Mouse (Mus musculus): Measurements from ENCODE around the gene Utrn. TPM values are rescaled to one million over a fixed set of nuclear protein-coding genes. Genes with fewer than 3 reads are reported as not detected.

Gene Utrn
- polyA plus RNA-seq, 1 experiment from 2014 or later = 41.2 TPM

GRCm38 (mm10) chr10:12697902-12698301 lies 171.3 kb downstream of the Utrn start:
- no peak overlapping the region for H3K27ac ChIP-seq (replicated peaks)
- H3K9me3 ChIP-seq = no peaks in the 10 kb centered on the region
- H3K36me3 ChIP-seq = no peaks in the 10 kb centered on the region
- no peak overlapping the region for H3K4me2 ChIP-seq (replicated peaks)
- no peaks in the 10 kb centered on the region for H3K4me1 ChIP-seq
- no peak overlapping the region for H3K9ac ChIP-seq (replicated peaks)
- no peak overlapping the region for H3K4me3 ChIP-seq
- no peaks in the 10 kb centered on the region for H3K27me3 ChIP-seq
- ATAC-seq (ENCODE audit: low FRiP score, low read depth) = no peak
- 88% methylated on average over 3 of the region's 3 CpGs for WGBS

GRCm38 (mm10) chr10:12696704-12697103 lies 172.5 kb downstream of the Utrn start:
- Histone ChIP-seq H3K9ac (replicated peaks) (no peak overlapping the region), H3K27ac (replicated peaks) (no peak overlapping the region), H3K4me1 (no peaks in the 10 kb centered on the region), H3K9me3 (no peaks in the 10 kb centered on the region), H3K27me3 (no peaks in the 10 kb centered on the region), H3K36me3 (no peaks in the 10 kb centered on the region), H3K4me3 (no peak overlapping the region), H3K4me2 (replicated peaks) (no peak overlapping the region)
- 90% methylated on average over 6 of the region's 6 CpGs for WGBS
- no peak for ATAC-seq (ENCODE audit: low FRiP score, low read depth)

- Histone ChIP-seq H3K36me3 (no peaks in the 10 kb centered on the region), H3K27me3 (no peaks in the 10 kb centered on the region), H3K4me2 (replicated peaks) (no peak overlapping the region), H3K9me3 (no peaks in the 10 kb centered on the region), H3K27ac (replicated peaks) (no peak overlapping the region), H3K4me1 (no peaks in the 10 kb centered on the region), H3K4me3 (no peak overlapping the region), H3K9ac (replicated peaks) (no peak overlapping the region)
- ATAC-seq (ENCODE audit: low FRiP score, low read depth) = no peak
- WGBS = 76% methylated on average over 6 of the region's 6 CpGs
Observed at GRCm38 (mm10) chr10:12694774-12695173, 174.4 kb downstream of the Utrn start.

DNA sequence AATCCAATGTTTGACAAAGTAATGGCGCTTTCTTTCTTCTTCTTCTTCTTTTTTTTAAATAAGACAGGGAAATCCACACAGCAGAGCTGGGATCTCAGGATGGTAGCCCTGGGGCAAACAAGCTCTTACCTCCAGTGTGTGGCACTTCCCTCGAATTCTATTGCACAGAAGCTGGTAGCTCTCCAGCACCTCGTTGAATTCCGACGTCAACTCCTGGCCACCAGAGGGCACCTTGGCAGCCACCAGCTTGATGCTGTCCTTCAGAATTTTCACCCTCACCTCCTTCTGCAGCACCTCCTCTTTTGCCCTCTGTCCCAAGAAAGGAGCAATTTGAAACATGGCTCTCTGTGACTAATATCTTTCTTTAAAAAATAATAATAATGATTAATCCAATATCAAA lies 178.6 kb downstream of the Utrn start:
- ATAC-seq (ENCODE audit: low FRiP score, low read depth) = no peak
- no peak overlapping the region for H3K4me2 ChIP-seq (replicated peaks)
- WGBS = 22% methylated on average over 5 of the region's 5 CpGs

GRCm38 (mm10) chr10:12685683-12686082 lies 183.5 kb downstream of the Utrn start:
- no peaks in the 10 kb centered on the region for H3K9me3 ChIP-seq
- no peak for ATAC-seq (ENCODE audit: low FRiP score, low read depth)

More for the DNA sequence above, 178.6 kb downstream of the Utrn start:
- no peaks in the 10 kb centered on the region for H3K9me3 ChIP-seq
- no peaks in the 10 kb centered on the region for H3K4me1 ChIP-seq
- no peak overlapping the region for H3K27ac ChIP-seq (replicated peaks)
- no peak overlapping the region for H3K4me3 ChIP-seq
- no peak overlapping the region for H3K9ac ChIP-seq (replicated peaks)
- no peaks in the 10 kb centered on the region for H3K36me3 ChIP-seq
- no peaks in the 10 kb centered on the region for H3K27me3 ChIP-seq

GRCm38 (mm10) chr10:12684018-12684417 lies 185.1 kb downstream of the Utrn start:
- Histone ChIP-seq H3K9ac (replicated peaks) (no peak overlapping the region), H3K4me1 (no peaks in the 10 kb centered on the region), H3K4me3 (no peak overlapping the region), H3K36me3 (0 out of 2 replicates have a peak, but pooled peaks cover 3% of the 10 kb centered on the region), H3K4me2 (replicated peaks) (no peak overlapping the region), H3K9me3 (no peaks in the 10 kb centered on the region), H3K27me3 (no peaks in the 10 kb centered on the region), H3K27ac (replicated peaks) (no peak overlapping the region)
- 81% methylated on average over 3 of the region's 3 CpGs for WGBS
- ATAC-seq (ENCODE audit: low FRiP score, low read depth) = no peak

More at GRCm38 (mm10) chr10:12685683-12686082, 183.5 kb downstream of the Utrn start:
- Histone ChIP-seq H3K4me1 (no peaks in the 10 kb centered on the region), H3K9ac (replicated peaks) (no peak overlapping the region), H3K36me3 (0 out of 2 replicates have a peak, but pooled peaks cover 3% of the 10 kb centered on the region), H3K27me3 (no peaks in the 10 kb centered on the region), H3K4me3 (no peak overlapping the region), H3K27ac (replicated peaks) (no peak overlapping the region), H3K4me2 (replicated peaks) (no peak overlapping the region)

DNA sequence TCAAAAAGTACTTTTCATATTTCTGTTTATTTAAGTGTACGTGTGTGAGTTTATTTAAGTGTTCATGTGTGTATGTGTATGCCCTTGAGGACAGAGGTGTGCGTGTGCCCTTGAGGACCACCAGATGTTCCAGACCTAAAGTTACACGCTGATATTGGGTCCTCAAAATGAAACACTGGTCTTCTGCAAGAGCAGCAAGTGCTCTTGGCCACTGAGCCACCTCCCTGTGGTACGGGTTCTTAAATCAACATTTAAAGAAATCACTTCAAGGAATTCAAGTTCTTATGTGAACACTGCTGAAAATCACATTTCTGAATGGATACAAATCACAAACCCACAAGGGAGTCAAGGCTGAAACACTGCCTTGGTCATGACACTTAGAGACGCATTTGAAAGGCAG lies 195.9 kb downstream of the Utrn start:
- Histone ChIP-seq H3K4me3 (no peak overlapping the region), H3K27me3 (no peaks in the 10 kb centered on the region), H3K36me3 (0 out of 2 replicates have a peak, but pooled peaks cover 3% of the 10 kb centered on the region), H3K4me2 (replicated peaks) (no peak overlapping the region), H3K9ac (replicated peaks) (no peak overlapping the region), H3K27ac (replicated peaks) (no peak overlapping the region), H3K9me3 (no peaks in the 10 kb centered on the region), H3K4me1 (no peaks in the 10 kb centered on the region)
- 85% methylated on average over 5 of the region's 5 CpGs for WGBS
- ATAC-seq (ENCODE audit: low FRiP score, low read depth) = no peak

- 97% methylated on average over 9 of the region's 9 CpGs for WGBS
Observed at GRCm38 (mm10) chr10:12671608-12672007, 197.6 kb downstream of the Utrn start.

GRCm38 (mm10) chr10:12662035-12662434 lies 207.1 kb downstream of the Utrn start:
- Histone ChIP-seq H3K4me1 (no peaks in the 10 kb centered on the region), H3K9me3 (peaks cover 4% of the 10 kb centered on the region), H3K27ac (replicated peaks) (no peak overlapping the region), H3K4me2 (replicated peaks) (no peak overlapping the region), H3K9ac (replicated peaks) (no peak overlapping the region), H3K36me3 (peaks cover 9% of the 10 kb centered on the region; the same call in 1 of the 2 replicates), H3K27me3 (no peaks in the 10 kb centered on the region), H3K4me3 (no peak overlapping the region)
- WGBS = 85% methylated on average over 4 of the region's 4 CpGs
- no peak for ATAC-seq (ENCODE audit: low FRiP score, low read depth)

More at GRCm38 (mm10) chr10:12671608-12672007, 197.6 kb downstream of the Utrn start:
- no peak for ATAC-seq (ENCODE audit: low FRiP score, low read depth)
- H3K36me3 ChIP-seq = 0 out of 2 replicates have a peak, but pooled peaks cover 3% of the 10 kb centered on the region
- no peaks in the 10 kb centered on the region for H3K4me1 ChIP-seq
- H3K27me3 ChIP-seq = no peaks in the 10 kb centered on the region
- H3K27ac ChIP-seq (replicated peaks) = no peak overlapping the region
- H3K9me3 ChIP-seq = no peaks in the 10 kb centered on the region
- no peak overlapping the region for H3K9ac ChIP-seq (replicated peaks)
- H3K4me3 ChIP-seq = no peak overlapping the region
- no peak overlapping the region for H3K4me2 ChIP-seq (replicated peaks)

DNA sequence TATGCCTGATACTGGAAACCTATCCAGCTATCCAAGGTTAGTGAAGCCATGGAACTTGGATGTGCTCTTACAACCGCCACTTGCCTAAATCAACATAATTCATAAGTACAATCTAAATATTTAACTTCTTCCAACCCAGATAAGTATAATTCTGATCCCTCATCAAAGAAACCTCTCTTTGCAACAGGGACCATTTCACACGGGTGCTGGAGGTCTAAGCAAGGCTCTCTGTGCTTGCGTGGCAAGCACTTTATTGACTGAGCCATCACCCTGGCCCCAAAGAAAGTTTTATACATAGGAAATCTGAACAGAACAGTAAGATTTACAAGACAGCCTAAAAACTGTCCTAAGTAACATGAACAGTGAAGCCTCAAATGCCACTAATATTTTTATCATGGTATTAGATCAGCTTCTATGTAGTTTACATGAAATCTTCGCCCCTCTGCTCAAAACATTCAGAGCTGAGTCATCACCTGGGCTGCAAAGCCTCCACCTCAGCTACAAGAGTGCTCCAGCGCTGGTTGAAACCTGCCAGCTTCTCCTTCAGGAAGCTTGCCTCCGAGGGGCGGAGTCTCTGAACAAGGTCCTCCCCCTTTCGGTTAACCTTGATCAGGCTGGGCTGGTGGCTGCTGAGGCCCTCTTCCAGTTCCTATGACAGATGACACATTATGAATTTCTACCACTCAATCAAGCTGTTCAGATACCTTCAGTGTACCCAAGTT lies 211.0 kb downstream of the Utrn start:
- no peak for ATAC-seq (ENCODE audit: low FRiP score, low read depth)
- 83% methylated on average over 8 of the region's 8 CpGs for WGBS

GRCm38 (mm10) chr10:12652988-12653387 lies 216.2 kb downstream of the Utrn start:
- ATAC-seq (ENCODE audit: low FRiP score, low read depth) = no peak

More for the DNA sequence above, 211.0 kb downstream of the Utrn start:
- Histone ChIP-seq H3K9me3 (peaks cover 4% of the 10 kb centered on the region), H3K4me2 (replicated peaks) (no peak overlapping the region), H3K27me3 (no peaks in the 10 kb centered on the region), H3K36me3 (peaks cover 8% of the 10 kb centered on the region; the same call in 1 of the 2 replicates), H3K27ac (replicated peaks) (no peak overlapping the region), H3K4me1 (no peaks in the 10 kb centered on the region), H3K4me3 (no peak overlapping the region), H3K9ac (replicated peaks) (no peak overlapping the region)

DNA sequence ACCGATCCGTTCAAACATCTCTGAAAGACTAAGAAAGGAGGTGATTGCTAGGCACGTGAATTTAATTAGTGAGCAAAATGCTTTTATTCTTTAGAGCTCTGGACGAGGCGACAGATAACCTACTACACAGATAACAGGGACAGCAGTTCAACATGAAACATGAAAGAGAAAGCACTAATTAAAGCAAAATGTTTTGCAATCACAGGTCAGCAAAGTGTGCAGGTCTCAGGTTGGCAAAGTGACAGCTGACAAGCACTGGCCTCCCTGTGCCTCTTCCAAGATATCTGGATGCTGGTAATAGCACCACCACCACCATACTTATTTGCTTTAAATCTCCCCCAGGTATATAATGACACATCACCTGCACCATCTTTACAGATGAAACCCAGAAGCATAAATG lies 223.0 kb downstream of the Utrn start:
- H3K9me3 ChIP-seq = no peaks in the 10 kb centered on the region
- no peak for ATAC-seq (ENCODE audit: low FRiP score, low read depth)
- WGBS = 74% methylated on average over 5 of the region's 5 CpGs
- H3K4me2 ChIP-seq (replicated peaks) = no peak overlapping the region
- H3K4me1 ChIP-seq = no peaks in the 10 kb centered on the region
- no peak overlapping the region for H3K9ac ChIP-seq (replicated peaks)
- no peak overlapping the region for H3K27ac ChIP-seq (replicated peaks)
- H3K4me3 ChIP-seq = no peak overlapping the region
- no peaks in the 10 kb centered on the region for H3K27me3 ChIP-seq
- H3K36me3 ChIP-seq = no peaks in the 10 kb centered on the region

More at GRCm38 (mm10) chr10:12652988-12653387, 216.2 kb downstream of the Utrn start:
- Histone ChIP-seq H3K4me2 (replicated peaks) (no peak overlapping the region), H3K27me3 (no peaks in the 10 kb centered on the region), H3K9me3 (no peaks in the 10 kb centered on the region), H3K4me1 (no peaks in the 10 kb centered on the region), H3K36me3 (no peaks in the 10 kb centered on the region), H3K4me3 (no peak overlapping the region), H3K27ac (replicated peaks) (no peak overlapping the region), H3K9ac (replicated peaks) (no peak overlapping the region)
- WGBS = 95% methylated on average over 3 of the region's 3 CpGs
